Mouse (Mus musculus): ENCODE results near the gene Snx27. TPM values are rescaled to one million over a fixed set of nuclear protein-coding genes. Genes with fewer than 3 reads are reported as not detected.
A peak's percentile ranks its signal among the peaks of the same experiment; 100 is the strongest.

Gene Snx27
- polyA plus RNA-seq, 1 experiment from 2014 or later, result 40.6 TPM

GRCm38 (mm10) chr3:94563163-94563562 lies 19.4 kb downstream of the Snx27 start:
- Histone ChIP-seq H3K27me3 (ENCODE audit: control insufficient read depth, insufficient read depth, low read length) (no peaks in the 10 kb centered on the region), H3K27ac (ENCODE audit: low read depth, low read length) (no peak overlapping the region), H3K4me2 (replicated peaks; ENCODE audit: low read depth, low read length) (no peak overlapping the region), H3K9me3 (ENCODE audit: control insufficient read depth, low read length) (no peaks in the 10 kb centered on the region), H3K4me1 (replicated peaks; ENCODE audit: control insufficient read depth, insufficient read depth, low read length) (no peaks in the 10 kb centered on the region), H3K36me3 (ENCODE audit: control insufficient read depth, insufficient read depth, low read length) (no peaks in the 10 kb centered on the region), H3K9ac (ENCODE audit: low read depth, low read length) (no peak overlapping the region), H3K4me3 (ENCODE audit: low read depth, low read length) (no peak overlapping the region)
- DNase-seq (ENCODE audit: low spot score), result no peak
- WGBS, result 82% methylated on average over 3 of the region's 3 CpGs
- no peak for ATAC-seq (ENCODE audit: low FRiP score)

GRCm38 (mm10) chr3:94559931-94560429 lies 22.5 kb downstream of the Snx27 start:
- DNase-seq (ENCODE audit: low spot score) (no peak), ATAC-seq (ENCODE audit: low FRiP score) (no peak)

GRCm38 (mm10) chr3:94549041-94549440 lies 33.5 kb downstream of the Snx27 start:
- DNase-seq (ENCODE audit: low spot score) (no peak), ATAC-seq (ENCODE audit: low FRiP score) (no peak)
- no peaks in the 10 kb centered on the region for H3K36me3 ChIP-seq (ENCODE audit: control insufficient read depth, insufficient read depth, low read length)
- no peak overlapping the region for H3K4me3 ChIP-seq (ENCODE audit: low read depth, low read length)
- no peaks in the 10 kb centered on the region for H3K9me3 ChIP-seq (ENCODE audit: control insufficient read depth, low read length)
- WGBS, result 90% methylated on average over 2 of the region's 2 CpGs
- H3K27me3 ChIP-seq (ENCODE audit: control insufficient read depth, insufficient read depth, low read length), result no peaks in the 10 kb centered on the region
- no peak overlapping the region for H3K4me2 ChIP-seq (replicated peaks; ENCODE audit: low read depth, low read length)
- no peak overlapping the region for H3K9ac ChIP-seq (ENCODE audit: low read depth, low read length)
- no peak overlapping the region for H3K27ac ChIP-seq (ENCODE audit: low read depth, low read length)
- no peaks in the 10 kb centered on the region for H3K4me1 ChIP-seq (replicated peaks; ENCODE audit: control insufficient read depth, insufficient read depth, low read length)

More at GRCm38 (mm10) chr3:94559931-94560429, 22.5 kb downstream of the Snx27 start:
- 84% methylated on average over 5 of the region's 5 CpGs for WGBS
- Histone ChIP-seq H3K4me2 (replicated peaks; ENCODE audit: low read depth, low read length) (no peak overlapping the region), H3K27me3 (ENCODE audit: control insufficient read depth, insufficient read depth, low read length) (no peaks in the 10 kb centered on the region), H3K4me1 (replicated peaks; ENCODE audit: control insufficient read depth, insufficient read depth, low read length) (no peaks in the 10 kb centered on the region), H3K27ac (ENCODE audit: low read depth, low read length) (no peak overlapping the region), H3K4me3 (ENCODE audit: low read depth, low read length) (no peak overlapping the region), H3K9ac (ENCODE audit: low read depth, low read length) (no peak overlapping the region), H3K36me3 (ENCODE audit: control insufficient read depth, insufficient read depth, low read length) (no peaks in the 10 kb centered on the region), H3K9me3 (ENCODE audit: control insufficient read depth, low read length) (no peaks in the 10 kb centered on the region)

GRCm38 (mm10) chr3:94537187-94537586 lies 45.3 kb downstream of the Snx27 start:
- 93% methylated on average over 3 of the region's 3 CpGs for WGBS
- Histone ChIP-seq H3K4me3 (ENCODE audit: low read depth, low read length) (no peak overlapping the region), H3K36me3 (ENCODE audit: control insufficient read depth, insufficient read depth, low read length) (no peaks in the 10 kb centered on the region), H3K27ac (ENCODE audit: low read depth, low read length) (no peak overlapping the region), H3K4me1 (replicated peaks; ENCODE audit: control insufficient read depth, insufficient read depth, low read length) (no peaks in the 10 kb centered on the region), H3K9me3 (ENCODE audit: control insufficient read depth, low read length) (no peaks in the 10 kb centered on the region), H3K27me3 (ENCODE audit: control insufficient read depth, insufficient read depth, low read length) (no peaks in the 10 kb centered on the region), H3K4me2 (replicated peaks; ENCODE audit: low read depth, low read length) (no peak overlapping the region), H3K9ac (ENCODE audit: low read depth, low read length) (no peak overlapping the region)
- no peak for ATAC-seq (ENCODE audit: low FRiP score)
- no peak for DNase-seq (ENCODE audit: low spot score)

- H3K9ac ChIP-seq (ENCODE audit: low read depth, low read length), result no peak overlapping the region
- H3K27ac ChIP-seq (ENCODE audit: low read depth, low read length), result no peak overlapping the region
- H3K9me3 ChIP-seq (ENCODE audit: control insufficient read depth, low read length), result no peaks in the 10 kb centered on the region
- ATAC-seq (ENCODE audit: low FRiP score), result no peak
- no peak overlapping the region for H3K4me3 ChIP-seq (ENCODE audit: low read depth, low read length)
- H3K4me1 ChIP-seq (replicated peaks; ENCODE audit: control insufficient read depth, insufficient read depth, low read length), result no peaks in the 10 kb centered on the region
- no peaks in the 10 kb centered on the region for H3K36me3 ChIP-seq (ENCODE audit: control insufficient read depth, insufficient read depth, low read length)
- no peaks in the 10 kb centered on the region for H3K27me3 ChIP-seq (ENCODE audit: control insufficient read depth, insufficient read depth, low read length)
- no peak overlapping the region for H3K4me2 ChIP-seq (replicated peaks; ENCODE audit: low read depth, low read length)
- peak; percentile 8 for DNase-seq (ENCODE audit: low spot score)
Observed at GRCm38 (mm10) chr3:94533968-94534367, 48.5 kb downstream of the Snx27 start.

GRCm38 (mm10) chr3:94526731-94527130 lies 55.8 kb downstream of the Snx27 start:
- no peaks in the 10 kb centered on the region for H3K4me1 ChIP-seq (replicated peaks; ENCODE audit: control insufficient read depth, insufficient read depth, low read length)
- ATAC-seq (ENCODE audit: low FRiP score) (no peak), DNase-seq (ENCODE audit: low spot score) (no peak)
- H3K27me3 ChIP-seq (ENCODE audit: control insufficient read depth, insufficient read depth, low read length), result no peaks in the 10 kb centered on the region
- no peak overlapping the region for H3K9ac ChIP-seq (ENCODE audit: low read depth, low read length)
- H3K9me3 ChIP-seq (ENCODE audit: control insufficient read depth, low read length), result no peaks in the 10 kb centered on the region
- H3K4me2 ChIP-seq (replicated peaks; ENCODE audit: low read depth, low read length), result no peak overlapping the region
- no peaks in the 10 kb centered on the region for H3K36me3 ChIP-seq (ENCODE audit: control insufficient read depth, insufficient read depth, low read length)
- H3K27ac ChIP-seq (ENCODE audit: low read depth, low read length), result no peak overlapping the region
- H3K4me3 ChIP-seq (ENCODE audit: low read depth, low read length), result no peak overlapping the region
- WGBS, result 64% methylated on average over 2 of the region's 2 CpGs

GRCm38 (mm10) chr3:94506664-94507063 lies 75.9 kb downstream of the Snx27 start:
- H3K36me3 ChIP-seq (ENCODE audit: control insufficient read depth, insufficient read depth, low read length), result no peaks in the 10 kb centered on the region
- no peaks in the 10 kb centered on the region for H3K27me3 ChIP-seq (ENCODE audit: control insufficient read depth, insufficient read depth, low read length)
- H3K27ac ChIP-seq (ENCODE audit: low read depth, low read length), result no peak overlapping the region
- no peak for DNase-seq (ENCODE audit: low spot score)
- no peak for ATAC-seq (ENCODE audit: low FRiP score)
- no peaks in the 10 kb centered on the region for H3K9me3 ChIP-seq (ENCODE audit: control insufficient read depth, low read length)
- H3K4me2 ChIP-seq (replicated peaks; ENCODE audit: low read depth, low read length), result no peak overlapping the region
- 97% methylated on average over 1 of the region's 1 CpGs for WGBS
- no peak overlapping the region for H3K4me3 ChIP-seq (ENCODE audit: low read depth, low read length)
- no peak overlapping the region for H3K9ac ChIP-seq (ENCODE audit: low read depth, low read length)
- H3K4me1 ChIP-seq (replicated peaks; ENCODE audit: control insufficient read depth, insufficient read depth, low read length), result no peaks in the 10 kb centered on the region

GRCm38 (mm10) chr3:94502243-94502642 lies 80.3 kb downstream of the Snx27 start:
- Histone ChIP-seq H3K27me3 (ENCODE audit: control insufficient read depth, insufficient read depth, low read length) (no peaks in the 10 kb centered on the region), H3K36me3 (ENCODE audit: control insufficient read depth, insufficient read depth, low read length) (no peaks in the 10 kb centered on the region), H3K4me1 (replicated peaks; ENCODE audit: control insufficient read depth, insufficient read depth, low read length) (no peaks in the 10 kb centered on the region), H3K4me3 (ENCODE audit: low read depth, low read length) (no peak overlapping the region), H3K27ac (ENCODE audit: low read depth, low read length) (no peak overlapping the region), H3K4me2 (replicated peaks; ENCODE audit: low read depth, low read length) (no peak overlapping the region), H3K9ac (ENCODE audit: low read depth, low read length) (no peak overlapping the region), H3K9me3 (ENCODE audit: control insufficient read depth, low read length) (no peaks in the 10 kb centered on the region)
- ATAC-seq (ENCODE audit: low FRiP score), result no peak
- peak; percentile 58 for DNase-seq (ENCODE audit: low spot score)
- WGBS, result 69% methylated on average over 3 of the region's 3 CpGs

- DNase-seq (ENCODE audit: low spot score), result no peak
- Histone ChIP-seq H3K36me3 (ENCODE audit: control insufficient read depth, insufficient read depth, low read length) (no peaks in the 10 kb centered on the region), H3K9ac (ENCODE audit: low read depth, low read length) (no peak overlapping the region), H3K27me3 (ENCODE audit: control insufficient read depth, insufficient read depth, low read length) (no peaks in the 10 kb centered on the region), H3K4me2 (replicated peaks; ENCODE audit: low read depth, low read length) (no peak overlapping the region), H3K27ac (ENCODE audit: low read depth, low read length) (no peak overlapping the region), H3K9me3 (ENCODE audit: control insufficient read depth, low read length) (no peaks in the 10 kb centered on the region), H3K4me1 (replicated peaks; ENCODE audit: control insufficient read depth, insufficient read depth, low read length) (no peaks in the 10 kb centered on the region), H3K4me3 (ENCODE audit: low read depth, low read length) (no peak overlapping the region)
- 81% methylated on average over 4 of the region's 4 CpGs for WGBS
- no peak for ATAC-seq (ENCODE audit: low FRiP score)
Observed at GRCm38 (mm10) chr3:94497162-94497561, 85.4 kb downstream of the Snx27 start.

Measured in hindbrain, embryonic 11.5 days (tissue).